Mouse (Mus musculus): ENCODE measurements around the gene Dnah2.

DNA sequence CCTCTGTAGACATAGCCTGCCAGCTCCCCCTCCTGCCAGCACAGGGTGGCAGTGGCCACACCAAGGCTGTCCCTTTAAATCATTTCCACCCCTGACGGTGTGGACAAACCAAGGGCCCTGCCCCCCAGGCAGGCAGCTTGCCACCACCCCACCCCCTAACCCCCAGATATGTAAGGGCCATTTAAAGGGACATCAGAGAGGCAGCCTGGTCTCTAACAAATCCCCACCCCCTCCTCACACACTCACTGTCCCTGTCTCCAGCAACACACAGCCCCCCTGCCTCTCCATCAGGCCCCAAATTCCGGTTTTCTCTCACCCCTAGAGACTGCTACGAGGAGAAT, 133.6 kb downstream of the Dnah2 start:
- TF ChIP-seq CTCF (IDR thresholded peaks at IDR 0.05), result peak; percentile 55
- no peak for TF ChIP-seq EP300 (IDR thresholded peaks at IDR 0.05)

Data from lung, postnatal 0 days (tissue).